ENCODE assay signal across 8 mouse cellular contexts in genomic region chr7:122158915-122159902, GRCm38 (mm10). TPM values are rescaled to one million over a fixed set of nuclear protein-coding genes. Genes with fewer than 3 reads are reported as not detected.
A peak's percentile ranks its signal among the peaks of the same experiment; 100 is the strongest.
DNase-seq lines count a peak whose midpoint lies in the region; ATAC-seq and TF ChIP-seq lines count a peak whose summit lies in the region.

Gene Plk1 (plus strand): TSS chr7:122159439.

- TF ChIP-seq CTCF in spleen, adult 2 months (IDR thresholded peaks at IDR 0.05; ENCODE audit: extremely low read depth, insufficient read depth, insufficient read length, insufficient replicate concordance): no peak

- ATAC-seq in embryonic facial prominence, embryonic 12.5 days (ENCODE audit: insufficient number of reproducible peaks, insufficient read depth, low FRiP score, low TSS enrichment): peak; percentile 85
- peak; percentile 87 for ATAC-seq in limb, embryonic 11.5 days (ENCODE audit: insufficient number of reproducible peaks, low FRiP score, low TSS enrichment, low read depth)
- ATAC-seq in midbrain, embryonic 14.5 days (ENCODE audit: low FRiP score, low TSS enrichment): peak; percentile 93

- DNase-seq in 3134 (ENCODE audit: extremely low read depth, insufficient read length, low spot score): peak; percentile 87
- DNase-seq in adrenal gland, postnatal 25 days: peak; percentile 84
- DNase-seq in heart, adult 11 months: peak; percentile 98
- peak; percentile 81 for DNase-seq in kidney, adult 18-20 months
- DNase-seq in limb, embryonic 11.5 days (ENCODE audit: low spot score): peak; percentile 94
- DNase-seq in midbrain, embryonic 14.5 days: peak; percentile 95
- DNase-seq in spleen, adult 2 months (ENCODE audit: low read depth in 1 of 2, low spot score in 2 of 2): peak; percentile 23 to 69

- H3K27me3 ChIP-seq in embryonic facial prominence, embryonic 12.5 days: no peaks in the 10 kb centered on the region
- no peaks in the 10 kb centered on the region for H3K27me3 ChIP-seq in limb, embryonic 11.5 days (ENCODE audit: control insufficient read depth, insufficient read depth, low read length)
- H3K27me3 ChIP-seq in midbrain, embryonic 14.5 days (ENCODE audit: control insufficient read depth, insufficient read depth, low read length): no peaks in the 10 kb centered on the region
- H3K27me3 ChIP-seq in spleen, adult 2 months (ENCODE audit: control insufficient read depth, insufficient read depth, low read length): no peaks in the 10 kb centered on the region

- peak within 1 kb of the TSS; percentile 88 for H3K27ac ChIP-seq in embryonic facial prominence, embryonic 12.5 days
- peak within 1 kb of the TSS; percentile 88 for H3K27ac ChIP-seq in limb, embryonic 11.5 days (replicated peaks; ENCODE audit: low read depth, low read length)
- peak within 1 kb of the TSS; percentile 55; the same call in 1 of the 2 replicates for H3K27ac ChIP-seq in midbrain, embryonic 14.5 days (replicated peaks; ENCODE audit: low read depth, low read length)
- H3K27ac ChIP-seq in spleen, adult 2 months (ENCODE audit: insufficient read depth, low read length): peak within 1 kb of the TSS; percentile 4; the same call in 1 of the 2 replicates

- TF ChIP-seq POLR2A in spleen, adult 2 months (IDR thresholded peaks at IDR 0.05; ENCODE audit: low read depth, low read length): no peak

- H3K4me1 ChIP-seq in embryonic facial prominence, embryonic 12.5 days: peaks cover 31% of the 10 kb centered on the region
- H3K4me1 ChIP-seq in limb, embryonic 11.5 days (ENCODE audit: control insufficient read depth, insufficient read depth, low read length): peaks cover 17% of the 10 kb centered on the region
- peaks cover 18% of the 10 kb centered on the region for H3K4me1 ChIP-seq in midbrain, embryonic 14.5 days (ENCODE audit: control insufficient read depth, insufficient read depth, low read length)
- H3K4me1 ChIP-seq in spleen, adult 2 months (ENCODE audit: control insufficient read depth, insufficient read depth, insufficient read length): peaks cover 8% of the 10 kb centered on the region; the same call in 1 of the 2 replicates

- WGBS in embryonic facial prominence, embryonic 12.5 days: under 1% methylated on average over 63 of the region's 63 CpGs
- WGBS in limb, embryonic 11.5 days: under 1% methylated on average over 63 of the region's 63 CpGs
- under 1% methylated on average over 63 of the region's 63 CpGs for WGBS in midbrain, embryonic 14.5 days
- under 1% methylated on average over 63 of the region's 63 CpGs for WGBS in spleen, adult 2 months

- peak within 1 kb of the TSS; percentile 67 for H3K4me3 ChIP-seq in embryonic facial prominence, embryonic 12.5 days
- H3K4me3 ChIP-seq in limb, embryonic 11.5 days (ENCODE audit: low read depth, low read length): peak within 1 kb of the TSS; percentile 84
- H3K4me3 ChIP-seq in midbrain, embryonic 14.5 days (replicated peaks; ENCODE audit: low read depth, low read length): peak within 1 kb of the TSS; percentile 63
- peak within 1 kb of the TSS; percentile 88 for H3K4me3 ChIP-seq in spleen, adult 2 months (ENCODE audit: extremely low read depth, insufficient read depth, insufficient read length)

- no peaks in the 10 kb centered on the region for H3K9me3 ChIP-seq in embryonic facial prominence, embryonic 12.5 days
- H3K9me3 ChIP-seq in limb, embryonic 11.5 days (ENCODE audit: control insufficient read depth, low read length): no peaks in the 10 kb centered on the region
- no peaks in the 10 kb centered on the region for H3K9me3 ChIP-seq in midbrain, embryonic 14.5 days (ENCODE audit: control insufficient read depth, low read length)

- peak within 1 kb of the TSS; percentile 66 for H3K9ac ChIP-seq in embryonic facial prominence, embryonic 12.5 days
- H3K9ac ChIP-seq in limb, embryonic 11.5 days (ENCODE audit: low read length): peak within 1 kb of the TSS; percentile 84
- H3K9ac ChIP-seq in midbrain, embryonic 14.5 days (replicated peaks; ENCODE audit: low read length): peak within 1 kb of the TSS; percentile 44

- peak within 1 kb of the TSS; percentile 78 for H3K4me2 ChIP-seq in embryonic facial prominence, embryonic 12.5 days (replicated peaks)
- peak within 1 kb of the TSS; percentile 86 for H3K4me2 ChIP-seq in limb, embryonic 11.5 days (ENCODE audit: low read depth, severe bottlenecking)
- H3K4me2 ChIP-seq in midbrain, embryonic 14.5 days (ENCODE audit: low read length): peak within 1 kb of the TSS; percentile 78

- H3K36me3 ChIP-seq in embryonic facial prominence, embryonic 12.5 days: peaks cover 34% of the 10 kb centered on the region
- peaks cover 11% of the 10 kb centered on the region for H3K36me3 ChIP-seq in limb, embryonic 11.5 days (ENCODE audit: control insufficient read depth, insufficient read depth, low read length)
- H3K36me3 ChIP-seq in midbrain, embryonic 14.5 days (ENCODE audit: control insufficient read depth, insufficient read depth, low read length): no peaks in the 10 kb centered on the region
- no peaks in the 10 kb centered on the region for H3K36me3 ChIP-seq in spleen, adult 2 months (ENCODE audit: control insufficient read depth, insufficient read depth, low read length)

RNA-seq across cellular contexts. Expression of gene Plk1, which starts in this region (rescaled TPM):
- 8.1 and 10.2 TPM in 2 replicates for total RNA-seq in adrenal gland, postnatal 25 days (2021)
- polyA plus RNA-seq in embryonic facial prominence, embryonic 12.5 days (2016; fragmentation: Nextera tagmentation; extraction: Ambion mirVana): 140 and 141 TPM in 2 replicates
- polyA plus RNA-seq in limb, embryonic 11.5 days (2014; fragmentation: Nextera tagmentation; extraction: Ambion mirVana): 155 and 161 TPM in 2 replicates
- polyA plus RNA-seq in midbrain, embryonic 14.5 days (2014; fragmentation: Nextera tagmentation; extraction: Ambion mirVana): 12.7 and 21.4 TPM in 2 replicates
- 11.3 and 14.9 TPM in 2 replicates for polyA plus RNA-seq in spleen, adult 2 months (2012; rRNA removed)

Comparison
In these comparisons a context has a peak if more than half of its experiments do, and no peak if none do; other contexts are left out.
1. Peak in every context shown above with its lines: DNase-seq, ATAC-seq, H3K4me3 ChIP-seq and H3K27ac ChIP-seq.
2. DNase-seq: peak in every context shown above with its lines; median percentile 98 in heart, adult 11 months; 95 in midbrain, embryonic 14.5 days; 94 in limb, embryonic 11.5 days; 87 in 3134; 84 in adrenal gland, postnatal 25 days; 81 in kidney, adult 18-20 months; 46 in spleen, adult 2 months.
3. H3K27ac ChIP-seq: peak in every context shown above with its lines; median percentile 88 in embryonic facial prominence, embryonic 12.5 days; 88 in limb, embryonic 11.5 days; 55 in midbrain, embryonic 14.5 days; 4 in spleen, adult 2 months.